In the genomic region with DNA sequence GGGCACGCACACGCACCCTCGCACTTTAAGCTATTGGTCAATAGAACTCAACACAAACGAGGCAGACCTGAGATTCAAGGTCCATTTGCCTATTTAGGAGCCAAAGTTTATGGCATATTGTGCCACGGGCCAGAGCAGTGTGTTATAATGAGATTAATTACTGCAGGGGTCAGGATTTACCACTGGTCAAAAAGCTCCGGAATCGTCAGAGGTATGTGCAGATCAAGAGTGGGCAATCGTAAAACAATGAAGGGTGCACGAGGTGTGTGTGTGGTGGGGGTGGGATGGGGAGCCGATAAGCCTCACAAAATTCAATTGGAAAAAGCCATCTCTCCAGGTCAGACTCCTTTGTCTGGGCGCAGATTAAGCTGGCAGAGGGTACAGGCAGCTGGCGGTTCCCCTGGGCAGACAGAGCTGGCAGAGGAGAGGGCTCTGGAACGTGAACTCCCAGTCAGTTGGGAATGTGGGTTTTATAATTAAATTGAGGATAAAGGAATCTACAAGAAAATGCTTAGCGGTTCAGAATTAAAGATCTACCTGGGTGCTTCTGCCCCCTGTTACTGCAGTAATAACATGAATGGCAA, we compare ENCODE assay signal across 17 mouse cellular contexts.
DNase-seq lines count a peak whose midpoint lies in the region; ATAC-seq and TF ChIP-seq lines count a peak whose summit lies in the region.
"Had no signal": no experiment of that assay in that cellular context is flagged by ENCODE, and none has a peak within 500 bp of the region (broad histone marks: within the 10 kb centered on the region; RNA-seq: fewer than 3 reads in every experiment).

No protein-coding gene starts in this region.

- ATAC-seq in hindbrain, embryonic 14.5 days (ENCODE audit: low FRiP score): peak; percentile 31; the same call in 1 of the 2 replicates
- no peak for ATAC-seq in hindbrain, embryonic 11.5 days (ENCODE audit: low FRiP score)
- no peak for ATAC-seq in midbrain, embryonic 15.5 days (replicated peaks)
- ATAC-seq: intestine, postnatal 0 days; lung, postnatal 0 days had no signal

- TF ChIP-seq POLR2A in ES-Bruce4 (IDR thresholded peaks at IDR 0.05; ENCODE audit: insufficient read depth, low read length): no peak

- no peaks in the 10 kb centered on the region for H3K9me3 ChIP-seq in hindbrain, embryonic 14.5 days (ENCODE audit: control insufficient read depth, low read length)
- H3K9me3 ChIP-seq in hindbrain, embryonic 11.5 days (ENCODE audit: control insufficient read depth, low read length): no peaks in the 10 kb centered on the region
- H3K9me3 ChIP-seq in midbrain, embryonic 10.5 days (replicated peaks): no peaks in the 10 kb centered on the region
- no peaks in the 10 kb centered on the region for H3K9me3 ChIP-seq in midbrain, embryonic 15.5 days
- H3K9me3 ChIP-seq in ES-Bruce4 (replicated peaks; ENCODE audit: control insufficient read depth, insufficient read depth, low read length, poor library complexity, severe bottlenecking): no peaks in the 10 kb centered on the region
- H3K9me3 ChIP-seq: embryonic facial prominence, embryonic 13.5 days; neural tube, embryonic 12.5 days had no signal

- H3K9ac ChIP-seq in hindbrain, embryonic 14.5 days: no peak overlapping the region
- no peak overlapping the region for H3K9ac ChIP-seq in hindbrain, embryonic 11.5 days (ENCODE audit: low read depth, low read length)
- H3K9ac ChIP-seq in midbrain, embryonic 15.5 days: no peak overlapping the region
- H3K9ac ChIP-seq in ES-Bruce4 (ENCODE audit: low read depth, poor library complexity, severe bottlenecking): peak overlapping the region; percentile 44
- H3K9ac ChIP-seq: embryonic facial prominence, embryonic 13.5 days; neural tube, embryonic 12.5 days had no signal

- no peaks in the 10 kb centered on the region for H3K36me3 ChIP-seq in hindbrain, embryonic 14.5 days (replicated peaks; ENCODE audit: control insufficient read depth, insufficient read depth)
- no peaks in the 10 kb centered on the region for H3K36me3 ChIP-seq in hindbrain, embryonic 11.5 days (ENCODE audit: control insufficient read depth, insufficient read depth, low read length)
- no peaks in the 10 kb centered on the region for H3K36me3 ChIP-seq in midbrain, embryonic 10.5 days
- H3K36me3 ChIP-seq in midbrain, embryonic 15.5 days (replicated peaks): no peaks in the 10 kb centered on the region
- H3K36me3 ChIP-seq in ES-Bruce4 (ENCODE audit: control insufficient read depth, insufficient read depth, low read length, poor library complexity, severe bottlenecking): no peaks in the 10 kb centered on the region
- H3K36me3 ChIP-seq: embryonic facial prominence, embryonic 13.5 days; neural tube, embryonic 12.5 days had no signal

- H3K27me3 ChIP-seq in hindbrain, embryonic 14.5 days (ENCODE audit: control insufficient read depth, insufficient read depth, low read length): no peaks in the 10 kb centered on the region
- no peaks in the 10 kb centered on the region for H3K27me3 ChIP-seq in hindbrain, embryonic 11.5 days (ENCODE audit: control insufficient read depth, insufficient read depth, low read length)
- no peaks in the 10 kb centered on the region for H3K27me3 ChIP-seq in midbrain, embryonic 10.5 days (ENCODE audit: low read depth, poor library complexity, severe bottlenecking)
- H3K27me3 ChIP-seq in midbrain, embryonic 15.5 days (replicated peaks): no peaks in the 10 kb centered on the region
- H3K27me3 ChIP-seq in ES-Bruce4 (ENCODE audit: control insufficient read depth, insufficient read depth, low read length, poor library complexity, severe bottlenecking): no peaks in the 10 kb centered on the region
- H3K27me3 ChIP-seq: embryonic facial prominence, embryonic 13.5 days; neural tube, embryonic 12.5 days had no signal

- H3K4me2 ChIP-seq in hindbrain, embryonic 14.5 days (replicated peaks): no peak overlapping the region
- no peak overlapping the region for H3K4me2 ChIP-seq in hindbrain, embryonic 11.5 days (replicated peaks; ENCODE audit: low read depth, low read length)
- no peak overlapping the region for H3K4me2 ChIP-seq in midbrain, embryonic 15.5 days
- H3K4me2 ChIP-seq: embryonic facial prominence, embryonic 13.5 days; neural tube, embryonic 12.5 days had no signal

- TF ChIP-seq EP300 in ES-Bruce4 (IDR thresholded peaks at IDR 0.05; ENCODE audit: insufficient read depth, low read depth, low read length): no peak

- whole genome bisulfite sequencing in hindbrain, embryonic 14.5 days: 68% methylated on average over 14 of the region's 14 CpGs
- 83% methylated on average over 14 of the region's 14 CpGs for WGBS in hindbrain, embryonic 11.5 days
- 75% methylated on average over 14 of the region's 14 CpGs for WGBS in midbrain, embryonic 10.5 days
- WGBS in midbrain, embryonic 15.5 days: 53% methylated on average over 14 of the region's 14 CpGs

- peaks cover 16% of the 10 kb centered on the region for H3K4me1 ChIP-seq in hindbrain, embryonic 14.5 days (replicated peaks; ENCODE audit: control insufficient read depth, insufficient read depth, low read length)
- 0 out of 2 replicates have a peak, but pooled peaks cover 4% of the 10 kb centered on the region for H3K4me1 ChIP-seq in hindbrain, embryonic 11.5 days (replicated peaks; ENCODE audit: control insufficient read depth, insufficient read depth, low read length)
- H3K4me1 ChIP-seq in midbrain, embryonic 10.5 days: peaks cover 38% of the 10 kb centered on the region
- peaks cover 22% of the 10 kb centered on the region for H3K4me1 ChIP-seq in midbrain, embryonic 15.5 days
- no peaks in the 10 kb centered on the region for H3K4me1 ChIP-seq in ES-Bruce4 (ENCODE audit: control insufficient read depth, insufficient read depth, low read length)

- no peak for TF ChIP-seq CTCF in ES-Bruce4 (IDR thresholded peaks at IDR 0.05; ENCODE audit: low read depth, low read length)

- no peak for DNase-seq in hindbrain, embryonic 14.5 days (ENCODE audit: low spot score)
- no peak for DNase-seq in hindbrain, embryonic 11.5 days (ENCODE audit: low spot score)
- no peak for DNase-seq in midbrain, embryonic 10.5 days (ENCODE audit: low spot score)
- peak; percentile 79 for DNase-seq in Muller cell, postnatal 12 days (ENCODE audit: inconsistent ontology term)
- no peak for DNase-seq in lung, postnatal 36 days
- no peak for DNase-seq in urinary bladder, postnatal 25 days (ENCODE audit: low spot score)
- DNase-seq: kidney, postnatal 14 days; liver; right cerebral cortex, postnatal 25 days; thymus, postnatal 4 days had no signal

- no peak overlapping the region for H3K27ac ChIP-seq in hindbrain, embryonic 14.5 days
- no peak overlapping the region for H3K27ac ChIP-seq in hindbrain, embryonic 11.5 days (ENCODE audit: low read depth, low read length)
- H3K27ac ChIP-seq in midbrain, embryonic 10.5 days (replicated peaks): 0 out of 2 replicates have a peak overlapping the region, but pooled peaks have one; percentile 9
- no peak overlapping the region for H3K27ac ChIP-seq in midbrain, embryonic 15.5 days
- no peak overlapping the region for H3K27ac ChIP-seq in ES-Bruce4 (ENCODE audit: insufficient read depth, low read length)
- H3K27ac ChIP-seq: embryonic facial prominence, embryonic 13.5 days; layer of hippocampus, adult 2 months; neural tube, embryonic 12.5 days had no signal

- no peak overlapping the region for H3K4me3 ChIP-seq in hindbrain, embryonic 14.5 days (replicated peaks; ENCODE audit: low read length)
- no peak overlapping the region for H3K4me3 ChIP-seq in hindbrain, embryonic 11.5 days (ENCODE audit: low read depth, low read length)
- H3K4me3 ChIP-seq in midbrain, embryonic 10.5 days: no peak overlapping the region
- H3K4me3 ChIP-seq in midbrain, embryonic 15.5 days: no peak overlapping the region
- peak overlapping the region; percentile 25; the same call in 1 of the 2 replicates for H3K4me3 ChIP-seq in ES-Bruce4 (ENCODE audit: low read depth, low read length)
- H3K4me3 ChIP-seq: embryonic facial prominence, embryonic 13.5 days; layer of hippocampus, adult 2 months; neural tube, embryonic 12.5 days had no signal
